Mouse (Mus musculus) monocyte, adult 2 months (primary cell): ENCODE data around the gene Nr2e1.

Experiments used
- DNase-seq, 2 experiments: peaks; one replicate each; pipeline ENCODE4 v3.0.0; 2022; ENCODE audit warnings: low spot score in 2 of 2, low read depth in 1 of 2

Gene Nr2e1

DNA sequence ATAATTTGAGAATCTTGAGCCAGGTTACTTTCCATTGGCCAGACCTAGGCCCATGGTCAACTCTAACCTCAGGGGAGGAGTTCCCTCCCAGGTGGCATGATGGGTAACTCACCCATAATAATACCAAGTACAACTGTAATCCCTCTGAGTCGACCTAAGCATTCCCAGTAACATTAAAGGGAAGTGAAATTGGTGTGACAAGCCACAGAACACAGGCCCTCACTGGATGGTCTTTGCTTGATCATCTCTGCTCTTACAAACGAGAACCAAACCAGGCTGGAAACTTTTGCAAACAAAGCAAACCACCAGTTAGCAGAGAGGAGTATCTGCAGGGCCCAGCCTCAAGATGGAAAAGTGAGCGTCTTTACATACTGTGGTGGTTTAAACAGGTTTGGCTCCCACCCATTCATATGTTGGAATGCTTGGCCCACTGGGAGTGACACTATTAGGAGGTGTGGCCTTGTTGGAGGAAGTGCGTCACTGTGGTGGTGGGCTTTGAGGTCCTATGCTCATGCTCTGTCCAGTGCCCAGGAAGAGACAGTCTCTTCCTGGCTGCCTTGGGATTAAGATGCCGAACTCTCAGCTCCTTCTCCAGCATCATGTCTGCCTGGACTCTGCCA, 23.7 kb downstream of the Nr2e1 start:
- DNase-seq: no peak

DNA sequence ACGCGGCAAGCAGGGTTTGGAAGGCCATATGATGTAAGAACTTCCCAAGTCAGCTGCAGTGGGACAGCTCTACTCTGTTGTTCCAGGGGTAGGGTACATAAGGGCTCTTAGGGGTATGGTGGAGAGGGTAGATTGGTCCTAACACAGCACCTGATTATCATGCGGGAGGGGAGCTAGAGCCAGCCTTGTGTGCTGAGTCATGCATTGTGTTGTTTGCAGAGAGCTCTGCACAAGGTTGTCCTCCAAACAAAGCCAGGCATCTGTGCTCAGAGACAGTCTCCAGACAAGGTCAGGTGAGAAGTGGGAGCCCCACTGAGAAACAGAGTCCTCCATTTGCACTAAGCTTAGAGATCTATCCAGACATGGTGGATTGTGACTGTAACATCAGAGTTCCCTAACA, 36.9 kb downstream of the Nr2e1 start:
- no peak for DNase-seq

DNA sequence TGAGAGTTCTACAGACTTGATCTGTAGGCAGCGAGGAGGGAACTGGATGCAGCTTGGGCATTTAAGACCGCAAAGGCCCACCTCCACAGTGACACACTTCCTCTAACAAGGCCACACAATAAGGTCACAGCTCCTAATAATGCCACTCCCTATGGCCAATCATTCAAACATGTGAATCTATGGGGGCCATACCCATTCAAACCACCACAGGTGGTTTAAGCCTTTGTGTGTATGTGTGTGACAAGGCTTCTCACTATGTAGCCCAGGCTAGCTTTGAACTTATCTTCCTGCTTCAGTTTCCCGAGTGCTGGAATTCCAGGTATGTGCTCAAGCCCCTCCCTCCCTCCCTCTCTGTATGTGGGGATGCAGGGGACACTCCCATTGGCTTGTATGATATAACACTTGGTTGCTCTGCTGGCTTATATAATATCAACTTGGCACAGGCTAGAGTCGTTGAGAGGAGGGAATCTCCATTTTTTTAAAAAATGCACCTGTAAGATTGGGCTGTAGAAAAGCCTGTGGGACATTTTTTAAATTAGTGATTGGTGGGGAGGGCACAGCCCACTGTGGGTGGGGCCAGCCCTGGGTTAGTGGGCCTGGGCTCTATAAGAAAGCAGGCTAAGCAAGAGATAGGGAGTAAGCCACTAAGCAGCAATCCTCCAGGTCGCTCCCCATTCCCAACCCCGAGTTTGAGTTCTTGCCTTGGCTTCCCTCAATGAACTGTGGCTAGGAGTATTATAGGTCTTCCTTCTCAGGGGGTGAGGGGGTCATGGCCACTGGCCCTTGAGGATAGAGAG, 37.5 kb downstream of the Nr2e1 start:
- no peak for DNase-seq

DNA sequence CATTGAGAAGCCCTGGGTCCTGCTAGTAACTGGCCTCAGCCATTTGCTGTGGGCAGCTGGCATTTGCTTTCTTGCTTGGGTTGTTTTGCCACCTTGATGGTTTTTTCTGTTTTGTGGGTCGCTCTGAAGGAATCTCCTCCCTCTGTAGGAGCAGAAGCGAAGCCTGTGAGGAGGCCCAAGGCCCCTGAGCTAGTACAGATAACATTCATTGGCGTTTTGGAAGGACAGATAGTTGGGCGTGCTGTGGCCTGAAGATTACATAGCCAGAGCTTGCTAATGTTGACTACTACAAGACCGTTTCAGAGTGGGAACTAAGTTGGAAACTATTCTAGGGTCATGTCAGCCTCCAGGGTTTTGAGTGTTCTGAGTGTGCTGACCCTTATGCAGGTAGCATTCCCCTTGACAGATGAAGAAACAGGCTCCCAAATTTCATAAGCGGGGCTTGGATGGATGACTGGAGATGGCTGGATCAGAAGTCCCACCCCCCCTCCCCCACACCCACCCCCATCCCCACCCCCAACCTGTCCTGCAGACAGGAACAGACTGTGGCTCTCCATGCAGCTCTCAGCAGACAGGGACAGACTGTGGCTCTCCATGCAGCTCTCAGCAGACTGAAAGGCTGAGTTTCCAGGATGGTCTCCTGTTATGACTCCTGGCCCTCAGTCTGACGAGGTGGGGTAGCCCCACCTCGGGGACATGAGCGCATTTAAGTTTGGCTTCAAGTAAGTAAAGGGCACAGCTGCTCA, 45.7 kb downstream of the Nr2e1 start:
- no peak for DNase-seq

- DNase-seq: no peak
Measured at GRCm38 (mm10) chr10:42533836-42534453, 49.5 kb downstream of the Nr2e1 start.

- no peak for DNase-seq
Measured at GRCm38 (mm10) chr10:42525682-42526081, 57.8 kb downstream of the Nr2e1 start.

GRCm38 (mm10) chr10:42523556-42524162, 59.8 kb downstream of the Nr2e1 start:
- DNase-seq: no peak

GRCm38 (mm10) chr10:42522912-42523311, 60.5 kb downstream of the Nr2e1 start:
- no peak for DNase-seq

DNA sequence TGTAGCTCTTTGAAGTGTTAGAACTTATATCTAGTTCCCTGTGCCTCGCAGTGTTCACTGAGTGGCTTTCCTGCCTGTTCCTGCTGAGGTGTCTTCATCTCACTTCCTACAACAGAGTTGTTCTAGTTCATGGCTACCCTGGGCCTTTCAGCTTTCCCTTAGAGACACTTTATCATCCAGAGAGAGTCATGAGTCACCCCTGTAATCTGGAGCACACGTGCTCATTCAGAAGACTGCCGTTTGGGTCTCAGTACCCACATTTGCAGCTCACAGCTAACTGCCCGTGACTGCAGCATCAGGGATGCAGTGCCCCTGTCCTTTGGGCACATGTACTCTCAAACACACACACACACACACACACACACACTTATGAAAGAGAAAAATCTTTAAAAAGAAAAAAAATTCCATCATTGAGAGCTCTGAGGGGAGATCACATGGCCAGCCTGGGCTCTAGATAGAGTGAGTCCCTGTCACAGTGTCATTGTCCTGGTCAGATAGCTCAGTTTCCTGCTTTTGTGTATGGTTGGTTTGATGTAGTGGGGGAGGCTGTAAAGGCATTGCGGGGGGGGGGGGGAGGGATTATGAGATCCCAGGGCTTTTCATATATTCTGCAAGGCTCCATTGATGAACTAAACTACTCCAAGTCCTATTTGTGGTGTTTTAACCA, 62.0 kb downstream of the Nr2e1 start:
- DNase-seq: no peak

DNA sequence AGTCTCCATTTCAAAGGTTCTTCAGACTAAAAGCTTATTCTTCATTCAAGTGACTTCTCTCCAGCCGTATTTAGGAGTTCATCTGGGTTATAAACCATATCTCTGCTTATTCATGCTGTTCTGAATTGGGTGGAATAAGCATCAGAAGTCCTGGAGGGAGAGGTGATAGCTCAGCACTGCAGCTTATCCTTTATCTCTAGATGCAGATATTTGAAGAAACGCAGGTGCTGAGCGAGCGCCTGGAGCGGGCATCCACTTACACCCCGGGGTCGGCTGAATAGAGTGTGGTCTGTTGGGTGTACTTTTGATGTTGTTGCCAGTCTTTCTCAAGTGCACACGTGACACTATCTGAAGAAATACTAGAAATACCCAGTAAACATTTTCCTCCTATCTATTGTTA, 65.1 kb downstream of the Nr2e1 start:
- DNase-seq: no peak

- DNase-seq: no peak
Measured at GRCm38 (mm10) chr10:42514125-42514524, 69.3 kb downstream of the Nr2e1 start.
